Mouse (Mus musculus): ENCODE measurements at regions not wholly inside any gene's neighbourhood (a gene's known extent, or its start where the extent isn't known, plus 50 kb on each side); places are given as distances from the start of the nearest gene placed in this dataset.

DNA sequence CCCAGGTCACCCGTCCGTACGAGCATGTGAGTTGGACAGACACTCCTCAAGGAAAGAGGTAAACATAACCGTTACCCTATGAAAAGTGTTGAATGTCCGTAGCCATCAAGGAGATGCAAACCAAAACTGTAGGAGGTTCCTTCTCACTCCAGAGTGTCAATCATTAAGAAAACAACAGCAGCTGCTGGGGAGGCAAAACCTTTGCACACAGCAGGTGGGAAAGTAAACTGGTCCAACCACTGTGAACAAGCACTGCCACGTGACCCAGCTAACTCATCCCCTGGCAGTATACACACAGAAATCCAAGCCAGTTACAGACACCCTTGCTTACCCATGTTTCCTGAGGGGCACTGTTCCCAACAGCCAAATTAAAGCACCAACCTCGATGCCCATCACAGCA, 54.7 kb upstream of the Irx5 start:
- DNase-seq (ENCODE audit: low read depth, low spot score), result no peak

- no peak for DNase-seq (ENCODE audit: low read depth, low spot score)
Measured at GRCm38 (mm10) chr8:92301029-92301428, 56.4 kb upstream of the Irx5 start.

GRCm38 (mm10) chr8:92286841-92287811, 70.3 kb upstream of the Irx5 start:
- no peak for DNase-seq (ENCODE audit: low read depth, low spot score)

DNA sequence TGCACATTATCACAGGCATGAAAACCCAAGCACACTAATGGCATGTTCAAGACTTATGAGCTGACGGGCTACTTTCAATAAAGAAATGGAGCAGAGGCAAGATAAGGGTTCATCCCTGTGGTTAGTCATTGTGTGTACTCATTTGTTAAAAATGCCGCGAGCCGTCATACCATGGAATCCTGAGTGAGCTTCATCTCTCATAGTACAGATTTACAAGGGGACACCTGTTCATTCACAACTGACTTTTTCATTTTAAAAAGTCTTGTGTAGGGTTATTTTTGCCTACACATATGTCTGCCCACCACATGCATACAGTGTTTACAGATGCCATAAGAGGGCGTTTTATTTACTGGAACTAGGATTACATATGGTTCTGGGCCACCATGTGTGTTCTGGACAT, 81.7 kb upstream of the Irx5 start:
- no peak for DNase-seq (ENCODE audit: low read depth, low spot score)

DNA sequence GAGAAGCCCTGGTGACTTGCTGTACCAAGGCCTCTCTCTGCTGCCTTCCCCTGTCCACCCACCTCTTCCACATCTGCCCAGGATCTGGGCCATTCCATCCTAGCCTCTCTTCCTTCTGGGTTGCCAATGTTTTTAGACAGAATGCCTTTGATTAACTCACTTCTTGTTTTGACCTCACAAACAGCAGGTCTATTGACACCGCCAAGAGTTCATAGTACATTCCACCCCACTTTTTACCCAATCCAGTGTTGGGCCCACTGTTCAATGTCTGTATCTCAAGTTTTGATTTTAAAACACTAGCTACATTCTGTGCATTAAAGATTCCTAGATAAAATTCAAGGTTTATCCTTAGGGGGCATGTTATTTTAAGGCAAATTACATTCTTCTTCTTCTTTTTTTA, 84.7 kb upstream of the Irx5 start:
- no peak for DNase-seq (ENCODE audit: low read depth, low spot score)

GRCm38 (mm10) chr8:92272073-92272472, 85.4 kb upstream of the Irx5 start:
- no peak for DNase-seq (ENCODE audit: low read depth, low spot score)

GRCm38 (mm10) chr8:92270636-92271035, 86.8 kb upstream of the Irx5 start:
- no peak for DNase-seq (ENCODE audit: low read depth, low spot score)

DNA sequence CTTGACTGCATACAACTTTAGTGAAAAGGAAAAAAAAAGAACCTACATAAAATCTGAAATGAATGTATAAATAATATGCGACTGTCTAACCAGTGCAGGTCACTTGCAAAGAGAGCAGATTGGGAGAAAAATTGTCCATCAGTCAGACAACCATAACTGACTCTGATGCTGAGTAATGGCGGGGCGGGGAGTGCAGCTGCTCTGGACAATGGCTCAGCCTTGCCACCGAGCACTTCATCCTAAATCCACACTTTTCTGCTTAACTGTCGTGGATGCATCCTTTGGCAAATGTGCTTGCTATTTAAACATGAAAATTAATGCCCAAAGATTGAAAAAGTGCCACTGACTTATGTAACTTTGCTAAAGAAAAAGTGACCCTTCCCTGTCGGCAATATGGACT, 90.0 kb upstream of the Irx5 start:
- no peak for DNase-seq (ENCODE audit: low read depth, low spot score)

DNA sequence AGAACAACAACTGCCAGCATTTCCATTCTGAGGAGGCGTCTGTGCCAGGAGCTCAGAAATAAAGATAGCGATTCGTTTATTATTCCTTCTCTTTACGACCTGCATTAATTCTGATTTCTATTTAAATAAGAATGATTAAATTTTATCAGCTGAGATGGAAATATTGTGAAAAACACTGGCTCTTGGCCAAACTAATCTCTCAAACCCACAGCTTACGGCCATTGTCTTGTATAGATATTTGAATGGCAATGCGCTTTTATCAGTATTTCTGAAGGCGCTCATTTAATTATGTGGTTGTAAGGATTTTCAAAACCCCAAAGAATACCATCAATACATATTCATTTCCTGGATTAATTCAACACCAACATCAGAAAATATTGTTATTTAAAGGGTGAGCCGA, 97.4 kb upstream of the Irx5 start:
- DNase-seq (ENCODE audit: low read depth, low spot score), result no peak

- DNase-seq (ENCODE audit: low read depth, low spot score), result no peak
Measured at GRCm38 (mm10) chr8:92258258-92258657, 99.2 kb upstream of the Irx5 start.

DNA sequence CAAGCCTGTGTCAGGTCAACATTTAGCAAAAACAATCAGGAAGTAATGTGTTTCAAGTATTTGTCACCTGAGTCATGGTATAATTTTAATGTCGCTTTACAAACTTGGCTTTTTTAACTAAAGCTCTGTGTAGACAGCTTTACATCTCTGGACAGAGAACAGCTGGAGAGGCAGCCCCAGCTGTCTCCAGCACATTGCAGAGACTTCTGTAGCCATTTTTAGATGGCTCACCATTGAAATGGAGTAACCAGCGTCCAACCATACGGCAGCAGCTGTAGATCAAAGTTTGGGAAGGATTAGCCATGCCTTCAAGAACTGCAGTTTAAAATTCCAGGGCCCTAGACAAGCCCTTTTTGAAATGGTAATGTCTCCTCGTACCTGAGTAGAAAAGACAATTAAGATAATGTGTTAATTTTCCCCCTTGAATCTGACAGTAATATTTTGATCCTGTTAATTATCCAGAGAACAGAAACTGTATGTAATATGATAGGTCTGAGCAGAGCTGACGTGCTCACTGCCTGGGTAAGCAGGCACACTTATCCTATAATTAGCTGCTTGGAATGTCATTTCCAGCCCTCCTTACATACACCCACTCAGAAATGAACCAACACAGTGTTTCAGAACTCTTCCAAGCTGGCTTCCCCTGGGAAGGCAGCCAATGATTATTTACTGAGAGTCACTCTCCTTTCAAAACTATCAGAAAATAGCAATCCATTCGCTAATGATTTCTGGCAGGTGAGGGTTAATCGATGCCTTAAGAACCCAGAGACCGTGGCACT, 104.6 kb upstream of the Irx5 start:
- DNase-seq (ENCODE audit: low read depth, low spot score), result no peak

DNA sequence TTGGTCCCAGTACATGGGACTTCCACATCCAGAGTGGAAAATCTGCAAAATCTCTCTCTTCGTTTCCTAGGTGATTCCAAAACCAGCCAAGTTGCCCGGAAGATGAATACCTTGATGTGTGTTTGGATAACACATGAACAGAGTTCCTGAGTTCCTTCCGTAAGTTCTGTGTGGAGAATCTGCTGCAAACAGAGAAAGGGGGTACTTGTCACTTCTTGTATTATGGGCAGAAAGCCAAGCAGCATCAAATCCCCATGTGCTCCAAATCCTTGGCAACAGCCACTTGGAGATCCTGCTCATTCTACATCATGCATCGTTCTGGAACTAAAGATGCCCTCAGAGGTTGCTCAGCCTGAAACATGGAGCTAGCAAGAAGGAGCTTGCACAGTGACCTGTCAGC, 111.1 kb upstream of the Irx5 start:
- no peak for DNase-seq (ENCODE audit: low read depth, low spot score)

DNA sequence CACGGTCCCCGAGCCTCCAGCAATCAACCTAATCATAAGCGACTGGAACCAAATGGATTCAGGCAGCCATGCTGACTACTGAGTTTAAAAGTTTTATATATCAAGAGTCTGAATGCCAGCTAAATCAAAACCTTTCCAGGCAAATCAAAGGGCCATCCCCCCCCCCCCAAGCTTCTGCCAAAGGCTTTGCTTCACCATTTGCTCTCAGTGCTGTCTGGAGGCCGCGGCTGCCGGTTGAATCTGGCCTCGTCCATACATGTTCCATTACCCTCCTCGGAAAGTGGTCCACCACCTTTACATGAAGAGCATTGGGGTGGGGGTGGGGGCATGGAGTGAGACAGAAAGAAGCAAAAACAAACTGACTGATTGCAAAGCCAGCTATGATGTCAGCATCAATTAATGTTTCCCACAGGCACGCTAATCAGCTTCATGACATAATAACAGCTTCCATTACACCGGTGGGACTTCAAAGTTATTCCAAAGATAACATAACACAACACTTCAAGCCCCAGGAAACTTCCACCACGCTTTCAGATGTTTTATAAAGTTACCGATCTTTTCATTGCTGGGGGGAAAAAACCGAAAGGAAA, 116.6 kb upstream of the Irx5 start:
- no peak for DNase-seq (ENCODE audit: low read depth, low spot score)

GRCm38 (mm10) chr8:92231326-92232225, 125.8 kb upstream of the Irx5 start:
- DNase-seq (ENCODE audit: low read depth, low spot score), result no peak

- no peak for DNase-seq (ENCODE audit: low read depth, low spot score)
Measured at GRCm38 (mm10) chr8:92229526-92229925, 127.9 kb upstream of the Irx5 start.

DNA sequence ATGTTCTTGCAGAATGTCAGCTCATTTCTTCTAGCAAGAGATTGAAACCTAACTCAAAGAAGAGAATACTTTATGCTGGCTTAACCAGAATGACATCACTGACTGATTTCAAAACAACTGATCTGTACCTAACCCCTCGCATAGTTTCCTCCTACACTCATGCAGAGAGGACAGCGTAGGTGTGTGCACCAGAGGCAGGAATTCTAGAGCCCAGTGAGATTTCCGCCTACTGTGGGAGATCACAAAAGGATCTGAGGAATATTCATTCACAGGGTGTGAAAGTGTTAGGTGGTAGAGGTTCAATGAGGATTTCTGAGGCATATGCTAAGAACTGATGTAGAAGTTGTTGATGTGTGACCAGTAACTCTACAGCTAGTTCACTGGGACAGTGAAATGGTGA, 132.5 kb upstream of the Irx5 start:
- DNase-seq (ENCODE audit: low read depth, low spot score), result no peak

DNA sequence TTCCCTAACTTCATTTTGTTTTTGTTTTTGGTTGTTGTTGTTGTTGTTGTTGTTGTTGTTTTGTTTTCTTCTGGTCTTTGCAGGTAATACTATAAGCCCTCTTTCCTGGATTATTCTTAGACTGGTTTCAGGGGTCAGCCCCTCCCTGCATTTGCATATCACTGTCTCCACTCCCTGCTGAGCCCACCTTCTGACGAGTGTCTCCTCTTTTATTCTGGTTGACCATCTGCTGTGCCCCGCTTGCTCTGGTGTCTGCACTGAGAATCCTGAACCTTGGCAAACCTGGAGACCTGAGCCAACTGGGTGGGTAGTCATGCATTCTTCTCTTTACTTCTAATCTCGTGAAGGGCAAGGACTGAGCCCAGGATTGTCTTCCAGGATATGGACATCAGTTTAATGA, 134.4 kb upstream of the Irx5 start:
- no peak for DNase-seq (ENCODE audit: low read depth, low spot score)

DNA sequence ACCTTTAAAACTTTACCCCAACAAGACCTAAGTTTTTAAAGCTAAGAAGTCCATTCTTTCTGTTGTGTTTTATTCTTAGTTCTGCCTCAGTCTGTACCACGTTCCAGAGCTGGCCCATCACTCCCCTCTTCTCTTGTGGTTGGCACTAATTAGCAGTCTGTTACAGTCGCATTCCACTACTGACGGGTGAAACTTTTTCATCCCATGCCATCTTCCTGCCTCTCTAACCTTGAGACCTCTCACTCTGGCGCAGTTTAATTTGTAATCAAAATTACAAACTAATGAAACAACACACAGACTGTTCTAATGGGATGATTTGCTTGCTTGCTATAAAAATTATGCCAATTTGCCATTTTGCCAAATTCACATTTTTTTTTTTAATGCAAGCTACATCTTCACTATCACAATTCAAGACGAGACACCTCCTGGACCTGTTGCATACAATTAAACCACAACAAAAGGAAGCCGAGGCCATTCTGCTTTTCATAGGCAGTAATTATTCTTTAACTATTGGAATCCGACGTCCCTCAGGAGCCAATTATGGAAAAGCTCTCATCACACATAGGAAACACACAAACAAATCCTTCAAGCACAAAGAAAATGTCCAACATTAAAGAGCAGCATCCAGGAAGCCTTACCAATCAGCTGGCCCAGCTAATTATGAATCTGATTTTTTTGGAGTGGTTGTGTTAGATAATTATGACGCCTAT, 138.1 kb upstream of the Irx5 start:
- no peak for DNase-seq (ENCODE audit: low read depth, low spot score)

DNA sequence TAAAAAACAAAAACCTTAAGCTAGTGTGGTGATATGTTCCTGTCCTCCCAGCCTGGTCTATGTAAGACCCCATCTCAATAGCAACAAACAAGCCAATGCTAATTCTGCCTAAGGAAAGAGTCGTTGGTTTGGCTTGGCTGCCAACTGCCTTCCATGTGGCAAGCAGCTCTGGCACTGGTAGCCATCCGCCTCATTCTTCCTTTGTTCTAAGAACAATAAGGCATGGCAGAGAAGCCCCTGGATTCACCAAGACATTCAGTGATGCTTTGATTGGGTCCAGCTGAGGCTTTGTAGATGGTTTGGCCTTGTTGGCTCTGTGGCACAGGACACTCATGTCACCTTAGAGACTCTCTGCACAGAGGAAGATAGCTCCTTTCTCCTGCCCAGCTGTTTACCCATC, 139.9 kb upstream of the Irx5 start:
- no peak for DNase-seq (ENCODE audit: low read depth, low spot score)

GRCm38 (mm10) chr8:92216176-92216575, 141.2 kb upstream of the Irx5 start:
- DNase-seq (ENCODE audit: low read depth, low spot score), result no peak
